ENCODE assay signal across 30 mouse cellular contexts in the genomic region with DNA sequence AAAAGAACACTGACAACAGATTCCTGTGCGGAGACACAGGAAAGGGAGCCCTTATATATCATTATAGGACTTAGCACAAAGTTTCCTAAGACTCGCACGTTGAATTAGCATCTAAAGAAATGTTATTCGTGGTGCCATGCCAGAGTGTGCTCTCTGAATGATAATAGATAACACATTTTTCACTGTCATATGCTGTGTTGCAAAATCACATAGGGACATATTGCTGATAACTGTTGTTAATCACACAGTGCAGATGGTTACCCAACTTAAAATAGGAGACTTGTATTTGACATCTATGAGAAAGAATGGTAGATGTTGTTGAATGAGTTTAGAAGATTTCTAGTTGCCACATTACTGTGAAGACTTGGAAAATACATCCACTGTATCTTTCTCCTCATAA.
DNase-seq lines count a peak whose midpoint lies in the region; ATAC-seq and TF ChIP-seq lines count a peak whose summit lies in the region.
"Had no signal": no experiment of that assay in that cellular context is flagged by ENCODE, and none has a peak within 500 bp of the region (broad histone marks: within the 10 kb centered on the region; RNA-seq: fewer than 3 reads in every experiment).

No protein-coding gene starts in this region.

- H3K27me3 ChIP-seq in forebrain, embryonic 16.5 days (replicated peaks; ENCODE audit: control insufficient read depth, insufficient read depth, low read length), result no peaks in the 10 kb centered on the region
- H3K27me3 ChIP-seq in forebrain, embryonic 10.5 days (ENCODE audit: poor library complexity, severe bottlenecking), result no peaks in the 10 kb centered on the region
- H3K27me3 ChIP-seq: CH12.LX; embryonic facial prominence, embryonic 13.5 days; heart, embryonic 12.5 days; heart, embryonic 15.5 days; hindbrain, embryonic 13.5 days had no signal

- DNase-seq in forebrain, embryonic 10.5 days (ENCODE audit: extremely low spot score, low spot score), result no peak
- peak; percentile 23 to 63 for DNase-seq in layer of hippocampus, adult 2 months (ENCODE audit: low spot score in 2 of 2)
- DNase-seq in layer of hippocampus, postnatal 10 days (ENCODE audit: low spot score in 2 of 2), result no peak
- peak; percentile 45 for DNase-seq in brain, embryonic 14.5 days (ENCODE audit: low read depth)
- DNase-seq in thymus, postnatal 36 days, result no peak
- DNase-seq in lung, postnatal 10 days, result no peak
- DNase-seq: adrenal gland, postnatal 10 days; adrenal gland, postnatal 36 days; B cell, adult 2 months; cerebellum, adult 11-12 months; cerebellum, adult 8-10 months; cerebellum, postnatal 10 days; cerebellum, postnatal 36 days; embryo, embryonic 11 days; gastrocnemius, postnatal 25 days; heart, adult 18-20 months; heart, postnatal 10 days; heart, postnatal 36 days had no signal

- H3K4me1 ChIP-seq in forebrain, embryonic 16.5 days (replicated peaks; ENCODE audit: control insufficient read depth, insufficient read depth, low read length), result no peaks in the 10 kb centered on the region
- H3K4me1 ChIP-seq in forebrain, embryonic 10.5 days, result no peaks in the 10 kb centered on the region
- H3K4me1 ChIP-seq: embryonic facial prominence, embryonic 10.5 days; embryonic facial prominence, embryonic 13.5 days; heart, embryonic 12.5 days; heart, embryonic 15.5 days; hindbrain, embryonic 10.5 days; hindbrain, embryonic 13.5 days had no signal

- no peak for TF ChIP-seq CTCF in layer of hippocampus, adult 2 months (conservative IDR thresholded peaks at IDR 0.05)
- no peak for TF ChIP-seq CTCF in brain, embryonic 14.5 days (IDR thresholded peaks at IDR 0.05; ENCODE audit: borderline replicate concordance, extremely low read depth, insufficient read depth, insufficient read length)

- no peak overlapping the region for H3K9ac ChIP-seq in forebrain, embryonic 16.5 days (replicated peaks; ENCODE audit: low read depth, low read length)
- H3K9ac ChIP-seq: embryonic facial prominence, embryonic 13.5 days; heart, embryonic 12.5 days; heart, embryonic 15.5 days; hindbrain, embryonic 13.5 days had no signal

- ATAC-seq in forebrain, embryonic 16.5 days, result peak; percentile 70
- ATAC-seq: hindbrain, embryonic 16.5 days; Patski had no signal

- no peak for TF ChIP-seq POLR2A in brain, embryonic 14.5 days (IDR thresholded peaks at IDR 0.05; ENCODE audit: borderline replicate concordance, extremely low read depth, insufficient read depth, insufficient read length, poor library complexity, severe bottlenecking)

- H3K4me2 ChIP-seq in forebrain, embryonic 16.5 days (ENCODE audit: low read length), result no peak overlapping the region
- H3K4me2 ChIP-seq: embryonic facial prominence, embryonic 13.5 days; heart, embryonic 12.5 days; heart, embryonic 15.5 days; hindbrain, embryonic 13.5 days had no signal

- H3K9me3 ChIP-seq in forebrain, embryonic 16.5 days (ENCODE audit: control insufficient read depth, low read length), result no peaks in the 10 kb centered on the region
- H3K9me3 ChIP-seq in forebrain, embryonic 10.5 days, result no peaks in the 10 kb centered on the region
- H3K9me3 ChIP-seq: embryonic facial prominence, embryonic 10.5 days; embryonic facial prominence, embryonic 13.5 days; G1E; heart, embryonic 12.5 days; heart, embryonic 15.5 days; hindbrain, embryonic 10.5 days; hindbrain, embryonic 13.5 days had no signal

- 66% methylated on average over 4 of the region's 4 CpGs for WGBS in forebrain, embryonic 16.5 days
- 93% methylated on average over 4 of the region's 4 CpGs for WGBS in forebrain, embryonic 10.5 days

- H3K4me3 ChIP-seq in forebrain, embryonic 16.5 days (replicated peaks; ENCODE audit: low read length), result no peak overlapping the region
- H3K4me3 ChIP-seq in forebrain, embryonic 10.5 days, result no peak overlapping the region
- no peak overlapping the region for H3K4me3 ChIP-seq in layer of hippocampus, adult 2 months
- H3K4me3 ChIP-seq: embryonic facial prominence, embryonic 10.5 days; embryonic facial prominence, embryonic 13.5 days; erythroblast, embryonic 14.5 days; heart, embryonic 12.5 days; heart, embryonic 15.5 days; hindbrain, embryonic 10.5 days; hindbrain, embryonic 13.5 days had no signal

- no peaks in the 10 kb centered on the region for H3K36me3 ChIP-seq in forebrain, embryonic 16.5 days (ENCODE audit: control insufficient read depth, insufficient read depth)
- no peaks in the 10 kb centered on the region for H3K36me3 ChIP-seq in forebrain, embryonic 10.5 days (replicated peaks)
- H3K36me3 ChIP-seq: embryonic facial prominence, embryonic 10.5 days; embryonic facial prominence, embryonic 13.5 days; G1E; heart, embryonic 12.5 days; heart, embryonic 15.5 days; hindbrain, embryonic 10.5 days; hindbrain, embryonic 13.5 days had no signal

- no peak overlapping the region for H3K27ac ChIP-seq in forebrain, embryonic 16.5 days (ENCODE audit: low read length)
- no peak overlapping the region for H3K27ac ChIP-seq in forebrain, embryonic 10.5 days
- no peak overlapping the region for H3K27ac ChIP-seq in layer of hippocampus, adult 2 months
- H3K27ac ChIP-seq: embryonic facial prominence, embryonic 10.5 days; embryonic facial prominence, embryonic 13.5 days; heart, embryonic 15.5 days; hindbrain, embryonic 10.5 days; hindbrain, embryonic 13.5 days had no signal

Comparison
In these comparisons a context has a peak if more than half of its experiments do, and no peak if none do; other contexts are left out.
1. DNase-seq: peak in layer of hippocampus, adult 2 months (2 of 2) and brain, embryonic 14.5 days (single experiment); none in forebrain, embryonic 10.5 days (single experiment), layer of hippocampus, postnatal 10 days (0 of 2), thymus, postnatal 36 days (0 of 2) and lung, postnatal 10 days (single experiment).